Mouse (Mus musculus) forebrain, embryonic 14.5 days (tissue): ENCODE data around the gene Cdc34. TPM values are rescaled to one million over a fixed set of nuclear protein-coding genes. Genes with fewer than 3 reads are reported as not detected.

Experiments used
- ATAC-seq: fragments of 200-750 bp; cut with Nextera tagmentation; 2 replicates; pipeline ENCODE4 v1.8.0; 2017; ENCODE audit warnings: mild to moderate bottlenecking, moderate library complexity
- DNase-seq: peaks from one replicate; pipeline ENCODE4 v3.0.0-alpha.2; 2015; ENCODE audit warnings: low spot score
- H3K27ac ChIP-seq: fragments of 300-500 bp; sonication (generic); 2 replicates; pipeline ENCODE4 v1.5.1; 2014; ENCODE audit warnings: low read depth, mild to moderate bottlenecking, control low read depth, low read length, moderate library complexity
- H3K27me3 ChIP-seq: fragments of 300-500 bp; sonication (generic); replicated peaks from 2 replicates; pipeline ENCODE4 v1.6.1; 2014; ENCODE audit warnings: low read length, control low read depth, mixed read lengths; ENCODE audit not compliant: control insufficient read depth, insufficient read depth
- H3K36me3 ChIP-seq: fragments of 300-500 bp; sonication (generic); 2 replicates; pipeline ENCODE4 v1.6.1; 2014; ENCODE audit warnings: low read length, control low read depth; ENCODE audit not compliant: control insufficient read depth, insufficient read depth
- H3K4me1 ChIP-seq: fragments of 300-500 bp; sonication (generic); 2 replicates; pipeline ENCODE4 v1.6.1; 2014; ENCODE audit warnings: antibody characterized with exemption, low read length, control low read depth; ENCODE audit not compliant: control insufficient read depth, insufficient read depth
- H3K4me2 ChIP-seq: fragments of 300-500 bp; sonication (generic); 2 replicates; pipeline ENCODE4 v1.6.1; 2014; ENCODE audit warnings: mild to moderate bottlenecking, control low read depth, low read length
- H3K4me3 ChIP-seq: fragments of 300-500 bp; sonication (generic); 2 replicates; pipeline ENCODE4 v1.5.1; 2014; ENCODE audit warnings: low read depth, low read length, control low read depth
- H3K9ac ChIP-seq: fragments of 300-500 bp; sonication (generic); 2 replicates; pipeline ENCODE4 v1.6.1; 2014; ENCODE audit warnings: mild to moderate bottlenecking, low read length, control low read depth, moderate library complexity
- H3K9me3 ChIP-seq: fragments of 300-500 bp; sonication (generic); replicated peaks from 2 replicates; pipeline ENCODE4 v1.6.1; 2016; ENCODE audit warnings: low read length, control low read depth, mixed read lengths; ENCODE audit not compliant: control insufficient read depth
- WGBS: fragments of 180-500 bp; shearing (Covaris S2); extraction: QIAGEN DNeasy Blood & Tissue Kit; methylation state at CpG from one replicate; pipeline ENCODE4 v1.1.7; 2014; 5-methylcytosine and 5-hydroxymethylcytosine counted together
- polyA plus RNA-seq: library from polyadenylated mRNA; unstranded; fragments of >200 nt; fragmentation: Nextera tagmentation; extraction: Ambion mirVana; gene quantifications from 2 replicates; pipeline ENCODE4 v1.2.1, GENCODE M21; 2014

The Cdc34 gene
- polyA plus RNA-seq, 1 experiment from 2014 or later, result 76.9 TPM

DNA sequence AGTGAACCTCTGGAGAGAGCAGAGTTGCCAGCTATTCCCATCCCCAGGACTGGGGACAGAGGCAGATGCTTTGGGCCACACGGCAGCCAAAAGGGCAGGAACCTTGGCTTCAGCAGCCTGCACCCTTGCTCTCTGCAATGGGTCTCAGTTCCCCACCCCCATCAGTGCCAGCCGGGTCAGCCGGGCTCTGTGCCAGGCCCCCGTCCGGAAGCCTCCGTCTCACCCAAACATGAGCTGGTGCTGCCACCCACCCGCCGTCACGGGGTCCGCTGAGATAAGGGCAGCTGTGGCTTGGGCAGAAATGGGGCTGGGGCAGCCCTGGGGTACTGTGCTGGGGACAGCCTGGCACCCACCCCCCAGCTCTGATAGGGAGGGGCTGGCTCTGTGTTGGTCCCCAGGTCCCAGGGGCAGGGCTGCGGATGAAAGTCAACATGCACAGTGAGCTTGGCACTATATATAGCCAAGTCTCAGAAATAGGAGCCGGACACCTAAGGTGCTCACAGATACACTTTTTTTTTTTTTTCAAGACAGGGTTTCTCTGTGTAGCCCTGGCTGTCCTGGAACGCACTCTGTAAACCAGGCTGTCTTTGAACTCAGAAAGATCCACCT, 47.5 kb downstream of the Cdc34 start:
- Histone ChIP-seq H3K4me3 (no peak overlapping the region), H3K4me2 (no peak overlapping the region), H3K9ac (no peak overlapping the region), H3K27ac (no peak overlapping the region), H3K36me3 (peaks cover 9% of the 10 kb centered on the region; the same call in 1 of the 2 replicates), H3K4me1 (no peaks in the 10 kb centered on the region), H3K9me3 (no peaks in the 10 kb centered on the region), H3K27me3 (no peaks in the 10 kb centered on the region)
- ATAC-seq, result 0 out of 2 replicates have a peak, but pooled peaks have one; percentile 27
- DNase-seq, result no peak
- 69% methylated on average over 13 of the region's 13 CpGs for WGBS

DNA sequence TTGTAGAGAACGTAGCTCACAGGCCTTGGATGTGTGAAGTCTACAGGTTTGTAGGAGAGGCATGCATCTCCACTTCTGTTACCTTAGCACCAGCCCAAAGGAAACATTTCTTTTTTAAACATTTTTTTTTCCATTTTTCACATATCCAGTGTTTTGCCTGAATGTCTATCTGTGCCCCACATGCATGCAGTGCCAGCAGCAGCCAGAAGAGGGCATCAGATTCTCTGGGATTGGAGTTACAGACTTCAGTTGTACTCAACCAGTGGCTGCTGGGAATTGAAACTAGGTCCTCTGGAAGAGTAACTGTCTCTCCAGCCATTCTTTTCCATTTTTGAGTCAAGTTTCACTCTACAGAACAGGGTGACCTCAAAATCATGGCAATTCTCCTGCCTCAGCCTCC, 50.5 kb downstream of the Cdc34 start:
- 0 out of 2 replicates have a peak, but pooled peaks cover 2% of the 10 kb centered on the region for H3K27me3 ChIP-seq
- WGBS, result 96% methylated on average over 1 of the region's 1 CpGs
- ATAC-seq (no peak), DNase-seq (no peak)
- H3K27ac ChIP-seq, result no peak overlapping the region
- no peak overlapping the region for H3K9ac ChIP-seq
- 0 out of 2 replicates have a peak, but pooled peaks cover 2% of the 10 kb centered on the region for H3K9me3 ChIP-seq
- H3K4me2 ChIP-seq, result no peak overlapping the region
- no peaks in the 10 kb centered on the region for H3K4me1 ChIP-seq
- H3K36me3 ChIP-seq, result peaks cover 38% of the 10 kb centered on the region
- no peak overlapping the region for H3K4me3 ChIP-seq

DNA sequence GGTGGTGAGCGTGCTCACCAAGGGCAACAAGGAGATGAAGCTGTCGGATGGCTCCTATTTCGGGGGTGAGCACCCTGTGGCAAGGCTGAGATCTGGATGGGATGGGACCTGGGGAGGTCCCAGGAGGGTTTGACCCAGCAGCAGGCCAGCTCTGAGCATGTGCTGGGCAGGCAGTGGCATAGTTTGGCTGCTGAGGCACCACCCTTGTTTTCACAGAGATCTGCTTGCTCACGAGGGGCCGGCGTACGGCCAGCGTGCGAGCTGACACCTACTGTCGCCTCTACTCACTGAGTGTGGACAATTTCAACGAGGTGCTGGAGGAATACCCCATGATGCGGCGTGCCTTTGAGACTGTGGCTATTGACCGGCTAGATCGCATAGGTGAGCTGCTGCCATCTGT, 51.9 kb downstream of the Cdc34 start:
- WGBS, result 91% methylated on average over 15 of the region's 15 CpGs
- H3K36me3 ChIP-seq, result peaks cover 52% of the 10 kb centered on the region
- 0 out of 2 replicates have a peak, but pooled peaks cover 2% of the 10 kb centered on the region for H3K27me3 ChIP-seq
- H3K27ac ChIP-seq, result no peak overlapping the region
- H3K4me1 ChIP-seq, result no peaks in the 10 kb centered on the region
- no peak overlapping the region for H3K9ac ChIP-seq
- H3K4me2 ChIP-seq, result no peak overlapping the region
- DNase-seq, result no peak
- no peak for ATAC-seq
- H3K9me3 ChIP-seq, result peaks cover 6% of the 10 kb centered on the region
- H3K4me3 ChIP-seq, result no peak overlapping the region

DNA sequence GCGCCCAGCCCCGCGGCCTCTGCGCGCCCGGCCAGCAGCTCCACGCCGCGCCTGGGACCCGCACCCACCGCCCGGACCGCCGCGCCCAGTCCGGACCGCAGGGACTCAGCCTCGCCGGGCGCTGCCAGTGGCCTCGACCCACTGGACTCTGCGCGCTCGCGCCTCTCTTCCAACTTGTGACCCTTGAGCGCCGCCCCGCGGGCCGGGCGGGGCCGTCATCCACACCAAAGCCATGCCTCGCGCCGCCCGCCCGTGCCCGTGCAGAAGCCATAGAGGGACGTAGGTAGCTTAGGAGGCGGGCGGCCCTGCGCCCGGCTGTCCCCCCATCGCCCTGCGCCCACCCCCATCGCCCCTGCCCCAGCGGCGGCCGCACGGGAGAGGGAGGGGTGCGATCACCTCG, 53.4 kb downstream of the Cdc34 start:
- ATAC-seq (no peak), DNase-seq (no peak)
- H3K4me1 ChIP-seq, result no peaks in the 10 kb centered on the region
- H3K27me3 ChIP-seq, result 0 out of 2 replicates have a peak, but pooled peaks cover 2% of the 10 kb centered on the region
- no peak overlapping the region for H3K9ac ChIP-seq
- no peak overlapping the region for H3K4me3 ChIP-seq
- H3K36me3 ChIP-seq, result peaks cover 67% of the 10 kb centered on the region
- H3K27ac ChIP-seq, result no peak overlapping the region
- H3K9me3 ChIP-seq, result peaks cover 19% of the 10 kb centered on the region
- WGBS, result 42% methylated on average over 52 of the region's 52 CpGs
- H3K4me2 ChIP-seq, result no peak overlapping the region

DNA sequence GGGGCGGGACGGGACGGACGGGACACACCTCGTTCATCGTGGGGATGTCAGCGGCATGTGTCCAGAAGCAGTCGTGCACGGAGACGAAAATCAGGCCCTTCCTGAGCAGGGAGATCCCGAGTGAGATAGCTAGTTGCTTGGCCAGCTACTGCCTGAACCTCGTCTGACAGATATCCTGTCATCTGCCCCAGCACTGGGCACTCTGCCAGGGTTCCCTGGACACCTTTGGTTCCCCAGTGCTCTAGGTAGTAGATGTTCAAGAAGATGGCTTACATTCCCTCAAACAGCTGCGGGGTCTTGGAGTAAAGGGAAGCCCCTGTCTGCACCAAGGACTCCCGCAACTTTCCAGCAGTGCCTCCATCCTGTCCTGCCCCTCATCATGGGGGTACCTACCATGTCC, 54.7 kb downstream of the Cdc34 start:
- Histone ChIP-seq H3K36me3 (peaks cover 80% of the 10 kb centered on the region), H3K9me3 (peaks cover 19% of the 10 kb centered on the region), H3K4me3 (no peak overlapping the region), H3K27ac (no peak overlapping the region), H3K4me2 (no peak overlapping the region), H3K27me3 (0 out of 2 replicates have a peak, but pooled peaks cover 2% of the 10 kb centered on the region), H3K9ac (no peak overlapping the region), H3K4me1 (no peaks in the 10 kb centered on the region)
- DNase-seq (no peak), ATAC-seq (no peak)
- 90% methylated on average over 14 of the region's 14 CpGs for WGBS

Other genes with a start within 250 kb of the Cdc34 start
- gene Vmn2r83, start 213.5 kb upstream of the Cdc34 start, polyA plus RNA-seq, result not detected in 2 replicates
- 9.4 and 12.5 TPM in 2 replicates for gene Plpp2, start 148.4 kb upstream of the Cdc34 start, polyA plus RNA-seq
- gene Mier2, start 127.0 kb upstream of the Cdc34 start, polyA plus RNA-seq, result 35.3 and 43.7 TPM in 2 replicates
- not detected in 2 replicates for gene Theg, start 94.9 kb upstream of the Cdc34 start, polyA plus RNA-seq
- gene C2cd4c, start 68.2 kb upstream of the Cdc34 start, polyA plus RNA-seq, result 0.46 and 0.52 TPM in 2 replicates
- gene Shc2, start 44.3 kb upstream of the Cdc34 start, polyA plus RNA-seq, result 5.9 and 6.5 TPM in 2 replicates
- gene Odf3l2, start 36.5 kb upstream of the Cdc34 start, polyA plus RNA-seq, result 0.14 and 0.17 TPM in 2 replicates
- 1.1 and 1.2 TPM in 2 replicates for gene Madcam1, start 17.6 kb upstream of the Cdc34 start, polyA plus RNA-seq
- gene Tpgs1, start 12.8 kb upstream of the Cdc34 start, polyA plus RNA-seq, result 101 and 105 TPM in 2 replicates
- gene Gzmm, start 6.8 kb downstream of the Cdc34 start, polyA plus RNA-seq, result 1.4 and 1.5 TPM in 2 replicates
- 725 and 788 TPM in 2 replicates for gene Bsg, start 22.3 kb downstream of the Cdc34 start, polyA plus RNA-seq
- 0.32 and 0.56 TPM in 2 replicates for gene Hcn2, start 34.4 kb downstream of the Cdc34 start, polyA plus RNA-seq
- gene Polrmt, start 64.4 kb downstream of the Cdc34 start, polyA plus RNA-seq, result 32.1 and 33.4 TPM in 2 replicates
- 0.28 and 0.38 TPM in 2 replicates for gene Fgf22, start 72.9 kb downstream of the Cdc34 start, polyA plus RNA-seq
- 60.6 and 75.7 TPM in 2 replicates for gene Rnf126, start 84.8 kb downstream of the Cdc34 start, polyA plus RNA-seq
- 0.58 and 0.96 TPM in 2 replicates for gene Fstl3, start 95.1 kb downstream of the Cdc34 start, polyA plus RNA-seq
- 0.37 TPM in 1 of 2 replicates, not detected in the other for gene Prss57, start 108.8 kb downstream of the Cdc34 start, polyA plus RNA-seq
- gene Palm, start 111.4 kb downstream of the Cdc34 start, polyA plus RNA-seq, result 182 and 257 TPM in 2 replicates
- gene Misp, start 138.8 kb downstream of the Cdc34 start, polyA plus RNA-seq, result 0.41 and 0.51 TPM in 2 replicates
- gene Ptbp1, start 172.2 kb downstream of the Cdc34 start, polyA plus RNA-seq, result 98.2 and 109 TPM in 2 replicates
- 16.9 and 17.1 TPM in 2 replicates for gene Prtn3, start 192.3 kb downstream of the Cdc34 start, polyA plus RNA-seq
- 224 and 298 TPM in 2 replicates for gene Plppr3, start 192.4 kb downstream of the Cdc34 start, polyA plus RNA-seq
- gene Elane, start 204.1 kb downstream of the Cdc34 start, polyA plus RNA-seq, result 0.36 TPM in 1 of 2 replicates, not detected in the other
- gene Cfd, start 208.7 kb downstream of the Cdc34 start, polyA plus RNA-seq, result not detected in 2 replicates
- gene Med16, start 226.7 kb downstream of the Cdc34 start, polyA plus RNA-seq, result 40.5 and 47.6 TPM in 2 replicates
- 6.0 and 21.9 TPM in 2 replicates for gene Gm26602, start 228.7 kb downstream of the Cdc34 start, polyA plus RNA-seq
- gene Kiss1r, start 234.8 kb downstream of the Cdc34 start, polyA plus RNA-seq, result 1.6 and 1.8 TPM in 2 replicates
- 175 and 197 TPM in 2 replicates for gene R3hdm4, start 239.0 kb downstream of the Cdc34 start, polyA plus RNA-seq
- 1.1 and 2.3 TPM in 2 replicates for gene Arid3a, start 244.8 kb downstream of the Cdc34 start, polyA plus RNA-seq